Mouse (Mus musculus) bone marrow, adult 2 months (tissue): Measurements from ENCODE around the gene Ubald2.

Experiments used
- CTCF ChIP-seq: fragments of 200-500 bp; IDR thresholded peaks from 2 replicates; pipeline ENCODE4 v1.5.1; 2011; ENCODE audit warnings: low read length, control low read depth; ENCODE audit not compliant: control insufficient read depth, insufficient read depth
- POLR2A ChIP-seq: fragments of 200-500 bp; IDR thresholded peaks from 2 replicates; pipeline ENCODE4 v1.6.1; 2011; ENCODE audit warnings: low read depth, mild to moderate bottlenecking, control low read depth, low read length, borderline replicate concordance; ENCODE audit not compliant: control insufficient read depth

DNA sequence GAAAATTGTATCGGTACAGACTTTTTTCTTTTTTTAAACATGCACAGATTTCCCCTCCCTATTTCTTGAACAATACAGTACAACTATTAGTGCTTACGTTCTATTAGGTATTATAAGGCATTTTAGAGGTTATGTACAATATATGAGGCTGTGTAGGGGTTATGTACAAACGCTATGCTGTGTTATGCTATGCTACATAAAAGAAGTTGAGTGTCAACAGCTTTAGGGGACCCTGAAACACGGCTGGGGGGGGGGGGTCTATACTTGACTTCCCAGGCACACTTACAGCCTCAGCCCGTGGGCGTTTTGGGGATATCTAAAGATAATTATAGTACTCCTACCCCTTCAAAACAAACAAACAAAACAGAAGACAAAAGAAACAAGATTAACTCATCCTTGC lies 1.8 kb upstream of the Ubald2 start:
- TF ChIP-seq CTCF, result no peak
- no peak for TF ChIP-seq POLR2A
